Mouse (Mus musculus): ENCODE measurements around the gene Gm3233.
"Not testable (repeated sequence)": the region's sequence is repeated elsewhere in the genome, so short reads cannot be mapped to it uniquely, and the experiment has no call there.

Gene Gm3233

GRCm38 (mm10) chr10:77729241-77729640, 30.2 kb downstream of the Gm3233 start:
- no peak for TF ChIP-seq GATA4 (IDR thresholded peaks at IDR 0.05; ENCODE audit: insufficient replicate concordance, low read length)

- no peak for TF ChIP-seq GATA4 (IDR thresholded peaks at IDR 0.05; ENCODE audit: insufficient replicate concordance, low read length)
Observed at GRCm38 (mm10) chr10:77728280-77728679, 31.2 kb downstream of the Gm3233 start.

- TF ChIP-seq GATA4 (IDR thresholded peaks at IDR 0.05; ENCODE audit: insufficient replicate concordance, low read length) = no peak
Observed at GRCm38 (mm10) chr10:77726186-77726585, 33.3 kb downstream of the Gm3233 start, which contains the start of gene Gm10100. Gene Gm10100, plus strand, starts transcription at chr10:77726486.

- no peak for TF ChIP-seq GATA4 (IDR thresholded peaks at IDR 0.05; ENCODE audit: insufficient replicate concordance, low read length)
Observed at GRCm38 (mm10) chr10:77724855-77725254, 34.6 kb downstream of the Gm3233 start.

- TF ChIP-seq GATA4 (IDR thresholded peaks at IDR 0.05; ENCODE audit: insufficient replicate concordance, low read length) = not testable (repeated sequence)
Observed at GRCm38 (mm10) chr10:77720299-77720698, 39.2 kb downstream of the Gm3233 start, which contains the start of gene Krtap12-1. Gene Krtap12-1, plus strand, starts transcription at chr10:77720599.

GRCm38 (mm10) chr10:77715507-77715906, 44.0 kb downstream of the Gm3233 start, which contains the start of gene Gm10142:
Gene Gm10142, plus strand, starts transcription at chr10:77715807.
- TF ChIP-seq GATA4 (IDR thresholded peaks at IDR 0.05; ENCODE audit: insufficient replicate concordance, low read length) = no peak

GRCm38 (mm10) chr10:77713734-77714133, 45.7 kb downstream of the Gm3233 start:
- no peak for TF ChIP-seq GATA4 (IDR thresholded peaks at IDR 0.05; ENCODE audit: insufficient replicate concordance, low read length)

GRCm38 (mm10) chr10:77711157-77711556, 48.3 kb downstream of the Gm3233 start, which contains the start of gene Gm10024:
Gene Gm10024, plus strand, starts transcription at chr10:77711457.
- not testable (repeated sequence) for TF ChIP-seq GATA4 (IDR thresholded peaks at IDR 0.05; ENCODE audit: insufficient replicate concordance, low read length)

GRCm38 (mm10) chr10:77709831-77710230, 49.7 kb downstream of the Gm3233 start:
- no peak for TF ChIP-seq GATA4 (IDR thresholded peaks at IDR 0.05; ENCODE audit: insufficient replicate concordance, low read length)
